Mouse (Mus musculus) E14TG2a.4 (cell line): ENCODE measurements around the gene Golt1b.

Source experiments
- H3K27me3 ChIP-seq: 2 replicates; pipeline ENCODE4 v1.6.1; 2014; ENCODE audit warnings: low read length, control low read depth; ENCODE audit not compliant: insufficient read depth
- H3K36me3 ChIP-seq: 2 replicates; pipeline ENCODE4 v1.6.1; 2014; ENCODE audit warnings: low read length, control low read depth; ENCODE audit not compliant: insufficient read depth
- H3K4me1 ChIP-seq: replicated peaks from 2 replicates; pipeline ENCODE4 v1.6.1; 2014; ENCODE audit warnings: low read depth, low read length, control low read depth
- H3K4me3 ChIP-seq: replicated peaks from 2 replicates; pipeline ENCODE4 v1.5.1; 2014; ENCODE audit warnings: mild to moderate bottlenecking, low read length
- H3K9me3 ChIP-seq: 2 replicates; pipeline ENCODE4 v1.6.1; 2014; ENCODE audit warnings: low read length, control low read depth
- CTCF ChIP-seq: conservative IDR thresholded peaks from 2 replicates; pipeline ENCODE4 v1.5.1; 2014; ENCODE audit warnings: low read length
- NANOG ChIP-seq: IDR thresholded peaks from 2 replicates; pipeline ENCODE4 v1.6.1; 2014; ENCODE audit warnings: borderline replicate concordance, low read length, mixed read lengths
- POU5F1 ChIP-seq: IDR thresholded peaks from 2 replicates; pipeline ENCODE4 v1.6.1; 2014; ENCODE audit warnings: low read length, borderline replicate concordance

Gene Golt1b

GRCm38 (mm10) chr6:142378576-142379330, 8.3 kb upstream of the Golt1b start:
- no peak overlapping the region for H3K4me3 ChIP-seq
- H3K9me3 ChIP-seq, result no peaks in the 10 kb centered on the region
- TF ChIP-seq CTCF, result no peak
- no peak for TF ChIP-seq POU5F1
- TF ChIP-seq NANOG, result no peak
- H3K36me3 ChIP-seq, result peaks cover 68% of the 10 kb centered on the region
- peaks cover 7% of the 10 kb centered on the region for H3K4me1 ChIP-seq
- no peaks in the 10 kb centered on the region for H3K27me3 ChIP-seq

GRCm38 (mm10) chr6:142379961-142380360, 7.1 kb upstream of the Golt1b start:
- Histone ChIP-seq H3K4me3 (no peak overlapping the region), H3K27me3 (no peaks in the 10 kb centered on the region), H3K9me3 (no peaks in the 10 kb centered on the region), H3K4me1 (peaks cover 7% of the 10 kb centered on the region), H3K36me3 (peaks cover 62% of the 10 kb centered on the region)
- TF ChIP-seq NANOG (no peak), CTCF (no peak), POU5F1 (no peak)

- Histone ChIP-seq H3K9me3 (no peaks in the 10 kb centered on the region), H3K36me3 (peaks cover 45% of the 10 kb centered on the region), H3K27me3 (no peaks in the 10 kb centered on the region), H3K4me3 (no peak overlapping the region), H3K4me1 (peaks cover 15% of the 10 kb centered on the region)
- no peak for TF ChIP-seq POU5F1
- TF ChIP-seq CTCF, result no peak
- no peak for TF ChIP-seq NANOG
Measured at GRCm38 (mm10) chr6:142381615-142382014, 5.4 kb upstream of the Golt1b start.

DNA sequence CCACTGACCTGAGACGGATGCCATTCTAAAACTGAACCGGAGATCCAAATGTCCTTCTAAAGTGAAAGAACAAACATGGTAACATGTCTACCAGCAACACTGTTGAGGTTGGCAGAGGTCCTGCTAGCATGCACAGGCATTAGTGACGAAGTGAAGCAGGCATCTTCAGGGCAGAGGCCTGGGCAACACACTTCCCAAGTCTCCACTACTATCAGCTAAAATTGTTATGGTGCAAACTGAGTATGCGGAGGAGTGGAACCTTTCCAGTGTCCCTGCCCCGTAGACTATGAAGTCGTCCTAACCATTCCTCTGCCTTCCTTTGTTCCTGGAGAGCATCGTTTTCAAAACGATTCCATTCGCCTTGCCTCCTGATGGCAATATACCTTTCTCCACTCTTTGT, 2.5 kb upstream of the Golt1b start:
- peaks cover 30% of the 10 kb centered on the region for H3K36me3 ChIP-seq
- H3K9me3 ChIP-seq, result no peaks in the 10 kb centered on the region
- H3K4me1 ChIP-seq, result peaks cover 25% of the 10 kb centered on the region
- no peaks in the 10 kb centered on the region for H3K27me3 ChIP-seq
- TF ChIP-seq NANOG (no peak), POU5F1 (no peak), CTCF (no peak)
- H3K4me3 ChIP-seq, result no peak overlapping the region

DNA sequence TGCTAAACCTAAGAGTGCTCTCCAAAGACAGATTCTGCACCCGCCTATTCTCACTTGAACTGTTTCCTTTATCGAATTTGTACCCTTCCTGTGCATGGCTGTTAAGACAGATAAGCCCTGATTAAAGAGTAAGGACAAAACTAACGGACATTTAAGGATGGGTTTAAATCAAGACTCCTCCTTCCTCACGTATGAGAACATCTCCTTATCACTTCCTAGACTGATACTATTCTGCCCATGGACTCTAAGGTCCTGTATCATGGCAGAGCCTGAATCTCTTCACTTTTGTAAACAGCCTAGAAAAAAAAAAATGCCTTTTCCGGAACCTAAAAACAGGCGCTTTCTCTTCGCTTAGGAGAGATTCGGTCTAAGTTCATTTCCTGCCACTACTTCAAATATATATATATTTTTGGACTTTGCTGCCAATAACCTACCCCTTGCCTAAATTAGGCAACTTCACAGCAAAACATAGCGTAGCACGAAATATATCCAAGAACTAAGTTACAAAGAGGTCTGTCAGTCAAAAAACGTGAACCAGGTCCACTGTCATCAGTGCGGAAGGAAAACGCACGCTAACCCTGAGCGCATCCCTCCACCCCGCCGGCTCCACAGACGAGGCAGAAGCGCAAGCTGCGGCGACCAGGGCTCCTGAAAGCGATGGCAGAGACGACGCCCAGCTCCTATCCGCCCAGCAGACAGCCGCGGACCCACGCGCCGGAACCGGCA, 573 bp upstream of the Golt1b start:
- no peaks in the 10 kb centered on the region for H3K9me3 ChIP-seq
- H3K4me1 ChIP-seq, result peaks cover 42% of the 10 kb centered on the region
- peaks cover 38% of the 10 kb centered on the region for H3K36me3 ChIP-seq
- TF ChIP-seq NANOG (no peak), CTCF (no peak), POU5F1 (no peak)
- peak overlapping the region; percentile 95 for H3K4me3 ChIP-seq
- H3K27me3 ChIP-seq, result no peaks in the 10 kb centered on the region

DNA sequence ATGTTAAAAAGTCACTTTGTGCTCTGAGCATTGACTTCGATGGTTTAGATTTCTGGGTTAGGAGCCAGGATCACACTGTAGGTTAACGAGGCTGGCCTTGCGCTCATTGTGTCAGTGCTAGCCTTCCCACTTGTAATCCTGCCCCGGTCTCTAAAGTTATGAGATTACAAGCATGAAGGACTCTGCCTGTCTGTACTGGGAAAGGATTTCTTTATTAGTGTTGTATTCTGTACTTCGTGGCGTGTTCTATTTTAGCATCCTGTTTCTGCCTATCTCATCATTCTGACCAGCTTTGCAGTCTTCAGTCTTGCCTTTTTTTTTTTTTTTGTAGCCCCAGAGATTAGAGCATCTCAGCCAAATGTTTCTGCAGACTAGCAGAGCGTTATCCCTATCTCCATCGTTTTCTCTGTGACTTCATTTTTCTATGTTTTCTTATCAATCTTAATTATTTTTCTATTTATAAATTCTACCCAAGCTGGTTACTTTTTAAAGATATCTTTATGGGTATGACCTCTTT, 792 bp downstream of the Golt1b start:
- peaks cover 48% of the 10 kb centered on the region for H3K4me1 ChIP-seq
- H3K27me3 ChIP-seq, result no peaks in the 10 kb centered on the region
- H3K36me3 ChIP-seq, result peaks cover 38% of the 10 kb centered on the region
- H3K9me3 ChIP-seq, result no peaks in the 10 kb centered on the region
- peak overlapping the region; percentile 95 for H3K4me3 ChIP-seq
- TF ChIP-seq POU5F1 (no peak), NANOG (no peak), CTCF (no peak)

DNA sequence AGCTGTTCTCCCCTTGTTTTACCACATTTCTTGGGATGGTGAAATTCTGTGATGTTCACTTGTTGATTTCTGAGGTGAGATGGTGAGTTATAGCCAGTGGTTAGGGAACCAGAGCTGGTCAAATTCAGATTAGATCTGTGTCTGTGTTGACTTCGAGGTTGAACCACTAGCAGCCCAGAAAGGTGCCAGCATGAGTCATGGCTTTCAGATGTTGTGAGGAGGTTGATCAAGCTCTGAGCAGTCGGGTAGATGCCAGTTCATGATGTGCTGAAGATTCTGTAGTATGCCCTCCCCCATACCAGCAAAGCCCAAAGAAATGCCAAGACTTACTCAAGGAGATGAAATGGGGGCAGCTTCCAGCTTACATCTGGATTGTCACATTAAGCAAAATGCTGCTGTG, 2.1 kb downstream of the Golt1b start:
- no peaks in the 10 kb centered on the region for H3K27me3 ChIP-seq
- H3K4me3 ChIP-seq, result no peak overlapping the region
- peaks cover 51% of the 10 kb centered on the region for H3K4me1 ChIP-seq
- no peaks in the 10 kb centered on the region for H3K9me3 ChIP-seq
- TF ChIP-seq CTCF (no peak), POU5F1 (no peak)
- H3K36me3 ChIP-seq, result peaks cover 45% of the 10 kb centered on the region

- peaks cover 43% of the 10 kb centered on the region for H3K4me1 ChIP-seq
- H3K36me3 ChIP-seq, result peaks cover 66% of the 10 kb centered on the region
- no peak for TF ChIP-seq NANOG
- no peak for TF ChIP-seq CTCF
- no peak for TF ChIP-seq POU5F1
- H3K4me3 ChIP-seq, result no peak overlapping the region
- H3K9me3 ChIP-seq, result no peaks in the 10 kb centered on the region
- H3K27me3 ChIP-seq, result no peaks in the 10 kb centered on the region
Measured at GRCm38 (mm10) chr6:142392312-142392711, 5.3 kb downstream of the Golt1b start.
